Mouse (Mus musculus) R1 (cell line): ENCODE measurements around the gene Vmp1.
A peak's percentile ranks its signal among the peaks of the same experiment; 100 is the strongest.

Experiments used
- DNase-seq: peaks from one replicate; pipeline ENCODE4 v3.0.0-alpha.2; 2018; ENCODE audit warnings: low read depth, low spot score

The Vmp1 gene

GRCm38 (mm10) chr11:86683395-86684125 lies at the start of gene Vmp1, which contains the start of gene Ptrh2:
TSS of gene Vmp1 (minus strand) at chr11:86683836.
TSS of gene Ptrh2 (plus strand) at chr11:86683985.
- peak; percentile 99 for DNase-seq

- no peak for DNase-seq
These were observed 47.8 kb upstream of the Vmp1 start for GRCm38 (mm10) chr11:86731443-86731842.

- no peak for DNase-seq
These were observed 42.0 kb upstream of the Vmp1 start for GRCm38 (mm10) chr11:86725607-86726006.

GRCm38 (mm10) chr11:86724982-86725381 lies 41.3 kb upstream of the Vmp1 start:
- no peak for DNase-seq

GRCm38 (mm10) chr11:86724004-86724403 lies 40.4 kb upstream of the Vmp1 start:
- DNase-seq: no peak

- DNase-seq: no peak
These were observed 35.8 kb upstream of the Vmp1 start for GRCm38 (mm10) chr11:86719390-86719789.

GRCm38 (mm10) chr11:86718369-86718768 lies 34.7 kb upstream of the Vmp1 start:
- DNase-seq: no peak

- DNase-seq: no peak
These were observed 33.9 kb upstream of the Vmp1 start for GRCm38 (mm10) chr11:86717306-86718065.

- DNase-seq: no peak
These were observed 31.0 kb upstream of the Vmp1 start for GRCm38 (mm10) chr11:86714606-86715005.

GRCm38 (mm10) chr11:86701151-86701550 lies 17.5 kb upstream of the Vmp1 start:
- peak; percentile 98 for DNase-seq

GRCm38 (mm10) chr11:86695461-86695860 lies 11.8 kb upstream of the Vmp1 start:
- no peak for DNase-seq

- no peak for DNase-seq
These were observed 8.9 kb upstream of the Vmp1 start for GRCm38 (mm10) chr11:86692546-86692945.

GRCm38 (mm10) chr11:86691956-86692355 lies 8.3 kb upstream of the Vmp1 start:
- no peak for DNase-seq

GRCm38 (mm10) chr11:86691482-86691881 lies 7.8 kb upstream of the Vmp1 start:
- DNase-seq: no peak

GRCm38 (mm10) chr11:86690383-86690782 lies 6.7 kb upstream of the Vmp1 start:
- no peak for DNase-seq

GRCm38 (mm10) chr11:86685366-86685765 lies 1.7 kb upstream of the Vmp1 start:
- DNase-seq: no peak

- no peak for DNase-seq
These were observed 733 bp upstream of the Vmp1 start for GRCm38 (mm10) chr11:86684126-86685012.

GRCm38 (mm10) chr11:86682861-86683260 lies 775 bp downstream of the Vmp1 start:
- no peak for DNase-seq

GRCm38 (mm10) chr11:86681423-86681822 lies 2.2 kb downstream of the Vmp1 start:
- no peak for DNase-seq

- DNase-seq: no peak
These were observed 2.9 kb downstream of the Vmp1 start for GRCm38 (mm10) chr11:86680729-86681128.

- no peak for DNase-seq
These were observed 4.7 kb downstream of the Vmp1 start for GRCm38 (mm10) chr11:86678957-86679356.

- DNase-seq: no peak
These were observed 8.1 kb downstream of the Vmp1 start for GRCm38 (mm10) chr11:86675520-86675919.
